Mouse (Mus musculus) hindbrain, postnatal 0 days (tissue): ENCODE results near the gene Lypla2. TPM values are rescaled to one million over a fixed set of nuclear protein-coding genes. Genes with fewer than 3 reads are reported as not detected.

Experiments used
- ATAC-seq: fragments of 200-750 bp; cut with Nextera tagmentation; 2 replicates; pipeline ENCODE4 v1.8.0; 2017; ENCODE audit warnings: mild to moderate bottlenecking, moderate TSS enrichment, moderate library complexity
- DNase-seq: peaks from one replicate; pipeline ENCODE4 v3.0.0-alpha.2; 2015; ENCODE audit warnings: low spot score
- H3K27ac ChIP-seq: fragments of 300-500 bp; sonication (generic); 2 replicates; pipeline ENCODE4 v1.5.1; 2014; ENCODE audit warnings: mild to moderate bottlenecking
- H3K27me3 ChIP-seq: fragments of 300-500 bp; sonication (generic); 2 replicates; pipeline ENCODE4 v1.6.1; 2014; ENCODE audit warnings: low read length, mixed read lengths; ENCODE audit not compliant: insufficient read depth
- H3K36me3 ChIP-seq: fragments of 300-500 bp; sonication (generic); 2 replicates; pipeline ENCODE4 v1.6.1; 2014; ENCODE audit warnings: low read length, mixed read lengths; ENCODE audit not compliant: insufficient read depth
- H3K4me1 ChIP-seq: fragments of 300-500 bp; sonication (generic); 2 replicates; pipeline ENCODE4 v1.6.1; 2014; ENCODE audit warnings: antibody characterized with exemption, low read length, mixed read lengths; ENCODE audit not compliant: insufficient read depth
- H3K4me2 ChIP-seq: fragments of 300-500 bp; sonication (generic); 2 replicates; pipeline ENCODE4 v1.6.1; 2014; ENCODE audit warnings: low read depth, mild to moderate bottlenecking, low read length, moderate library complexity, mixed read lengths
- H3K4me3 ChIP-seq: fragments of 300-500 bp; sonication (generic); 2 replicates; pipeline ENCODE4 v1.5.1; 2014; ENCODE audit warnings: low read length
- H3K9ac ChIP-seq: fragments of 300-500 bp; sonication (generic); replicated peaks from 2 replicates; pipeline ENCODE4 v1.6.1; 2014; ENCODE audit warnings: mild to moderate bottlenecking, low read length, moderate library complexity, mixed read lengths
- H3K9me3 ChIP-seq: fragments of 300-500 bp; sonication (generic); 2 replicates; pipeline ENCODE4 v1.6.1; 2016; ENCODE audit warnings: low read length, mixed read lengths
- CTCF ChIP-seq: IDR thresholded peaks from 2 replicates; pipeline ENCODE4 v1.5.1; 2016; ENCODE audit warnings: antibody characterized with exemption, control low read depth, low read depth
- WGBS: fragments of 180-500 bp; shearing (Covaris S2); extraction: QIAGEN DNeasy Blood & Tissue Kit; methylation state at CpG from one replicate; pipeline ENCODE4 v1.1.7; 2014; 5-methylcytosine and 5-hydroxymethylcytosine counted together
- polyA plus RNA-seq: library from polyadenylated mRNA; unstranded; fragments of >200 nt; fragmentation: Nextera tagmentation; extraction: Ambion mirVana; gene quantifications from 2 replicates; pipeline ENCODE4 v1.2.1, GENCODE M21; 2015
- total RNA-seq: library from RNA; depleted of rRNA; stranded (reverse); fragments of >200 nt; gene quantifications from 2 replicates; pipeline ENCODE4 v1.2.3, GENCODE M21; 2014

Gene Lypla2
- total and polyA plus RNA-seq, 2 experiments from 2014 or later, result 172 to 186 TPM

DNA sequence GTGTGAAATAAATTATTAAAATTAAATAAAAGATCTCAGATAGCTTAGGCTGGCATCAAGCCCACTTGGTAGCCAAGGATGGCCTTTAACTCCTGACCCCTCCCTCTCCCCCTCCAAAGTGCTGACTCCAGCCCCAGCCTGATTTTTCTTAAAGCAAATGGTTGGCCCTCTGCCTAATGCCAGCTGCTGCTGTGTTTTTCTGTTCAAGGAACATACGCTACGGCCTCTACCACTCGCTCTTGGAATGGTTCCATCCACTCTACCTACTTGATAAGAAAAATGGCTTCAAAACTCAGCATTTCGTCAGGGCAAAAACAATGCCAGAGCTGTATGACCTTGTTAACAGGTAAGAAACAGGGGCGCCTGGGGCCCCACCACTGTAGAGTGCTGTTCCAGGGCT lies 47.1 kb downstream of the Lypla2 start:
- TF ChIP-seq CTCF, result no peak
- Histone ChIP-seq H3K36me3 (peaks cover 7% of the 10 kb centered on the region; the same call in 1 of the 2 replicates), H3K27ac (no peak overlapping the region), H3K4me1 (peaks cover 5% of the 10 kb centered on the region; the same call in 1 of the 2 replicates), H3K27me3 (no peaks in the 10 kb centered on the region), H3K4me2 (no peak overlapping the region), H3K9ac (no peak overlapping the region), H3K9me3 (no peaks in the 10 kb centered on the region), H3K4me3 (no peak overlapping the region)
- ATAC-seq, result no peak
- WGBS, result 70% methylated on average over 5 of the region's 5 CpGs
- no peak for DNase-seq

DNA sequence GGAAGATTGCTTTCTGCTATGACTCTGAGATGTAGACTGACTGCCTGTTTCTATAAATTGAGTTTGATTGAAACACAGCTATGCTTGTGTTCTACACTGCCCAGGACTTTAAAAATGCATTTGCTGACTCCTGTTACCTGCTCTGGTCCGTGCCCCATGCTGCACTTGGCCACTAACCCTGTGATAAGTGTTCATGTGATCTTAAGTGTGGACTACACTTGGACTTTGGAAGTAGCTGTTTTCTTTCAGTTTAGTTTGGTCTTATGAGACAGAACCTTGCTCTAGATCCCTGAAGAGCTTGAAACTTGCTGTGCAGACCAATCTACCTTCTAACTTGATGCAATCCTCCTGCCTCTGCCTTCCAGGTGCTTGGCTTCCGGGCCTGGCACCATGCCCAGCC lies 48.0 kb downstream of the Lypla2 start:
- DNase-seq (no peak), ATAC-seq (no peak)
- Histone ChIP-seq H3K36me3 (peaks cover 7% of the 10 kb centered on the region; the same call in 1 of the 2 replicates), H3K27me3 (no peaks in the 10 kb centered on the region), H3K4me1 (peaks cover 5% of the 10 kb centered on the region; the same call in 1 of the 2 replicates), H3K27ac (no peak overlapping the region), H3K4me2 (no peak overlapping the region), H3K9ac (no peak overlapping the region), H3K9me3 (no peaks in the 10 kb centered on the region), H3K4me3 (no peak overlapping the region)
- no peak for TF ChIP-seq CTCF
- WGBS, result 85% methylated on average over 2 of the region's 2 CpGs

DNA sequence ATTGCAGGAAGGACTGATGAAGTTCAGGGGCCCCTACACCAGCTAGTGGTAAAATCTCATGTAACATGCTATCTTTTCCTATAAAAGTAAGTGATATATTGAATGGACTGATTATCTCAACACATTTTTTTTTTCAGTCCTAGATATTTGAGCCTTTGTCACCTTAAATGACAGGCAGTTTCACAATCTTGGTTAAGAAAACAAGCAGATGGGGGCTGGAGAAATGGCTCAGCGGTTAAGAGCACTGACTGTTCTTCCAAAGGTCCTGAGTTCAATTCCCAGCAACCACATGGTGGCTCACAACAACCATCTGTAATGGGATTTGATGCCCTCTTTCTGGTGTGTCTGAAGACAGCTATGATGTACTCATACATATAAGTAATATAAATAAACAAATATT lies 50.2 kb downstream of the Lypla2 start:
- H3K9me3 ChIP-seq, result no peaks in the 10 kb centered on the region
- no peak for DNase-seq
- H3K4me1 ChIP-seq, result peaks cover 5% of the 10 kb centered on the region; the same call in 1 of the 2 replicates
- ATAC-seq, result no peak
- H3K9ac ChIP-seq, result no peak overlapping the region
- H3K27me3 ChIP-seq, result no peaks in the 10 kb centered on the region
- H3K27ac ChIP-seq, result 0 out of 2 replicates have a peak overlapping the region, but pooled peaks have one; percentile 80
- H3K36me3 ChIP-seq, result peaks cover 7% of the 10 kb centered on the region; the same call in 1 of the 2 replicates
- WGBS, result 82% methylated on average over 1 of the region's 1 CpGs
- H3K4me3 ChIP-seq, result peak overlapping the region; percentile 51; the same call in 1 of the 2 replicates
- H3K4me2 ChIP-seq, result peak overlapping the region; percentile 88
- TF ChIP-seq CTCF, result no peak

- Histone ChIP-seq H3K27me3 (no peaks in the 10 kb centered on the region), H3K4me2 (peak overlapping the region; percentile 88), H3K9ac (peak overlapping the region; percentile 62), H3K4me1 (peaks cover 5% of the 10 kb centered on the region; the same call in 1 of the 2 replicates), H3K27ac (peak overlapping the region; percentile 80), H3K9me3 (no peaks in the 10 kb centered on the region), H3K36me3 (peaks cover 7% of the 10 kb centered on the region; the same call in 1 of the 2 replicates), H3K4me3 (peak overlapping the region; percentile 51)
- 3% methylated on average over 26 of the region's 26 CpGs for WGBS
- TF ChIP-seq CTCF, result no peak
- DNase-seq (peak; percentile 62), ATAC-seq (no peak)
Observed at GRCm38 (mm10) chr4:135921257-135922120, 50.9 kb downstream of the Lypla2 start.

DNA sequence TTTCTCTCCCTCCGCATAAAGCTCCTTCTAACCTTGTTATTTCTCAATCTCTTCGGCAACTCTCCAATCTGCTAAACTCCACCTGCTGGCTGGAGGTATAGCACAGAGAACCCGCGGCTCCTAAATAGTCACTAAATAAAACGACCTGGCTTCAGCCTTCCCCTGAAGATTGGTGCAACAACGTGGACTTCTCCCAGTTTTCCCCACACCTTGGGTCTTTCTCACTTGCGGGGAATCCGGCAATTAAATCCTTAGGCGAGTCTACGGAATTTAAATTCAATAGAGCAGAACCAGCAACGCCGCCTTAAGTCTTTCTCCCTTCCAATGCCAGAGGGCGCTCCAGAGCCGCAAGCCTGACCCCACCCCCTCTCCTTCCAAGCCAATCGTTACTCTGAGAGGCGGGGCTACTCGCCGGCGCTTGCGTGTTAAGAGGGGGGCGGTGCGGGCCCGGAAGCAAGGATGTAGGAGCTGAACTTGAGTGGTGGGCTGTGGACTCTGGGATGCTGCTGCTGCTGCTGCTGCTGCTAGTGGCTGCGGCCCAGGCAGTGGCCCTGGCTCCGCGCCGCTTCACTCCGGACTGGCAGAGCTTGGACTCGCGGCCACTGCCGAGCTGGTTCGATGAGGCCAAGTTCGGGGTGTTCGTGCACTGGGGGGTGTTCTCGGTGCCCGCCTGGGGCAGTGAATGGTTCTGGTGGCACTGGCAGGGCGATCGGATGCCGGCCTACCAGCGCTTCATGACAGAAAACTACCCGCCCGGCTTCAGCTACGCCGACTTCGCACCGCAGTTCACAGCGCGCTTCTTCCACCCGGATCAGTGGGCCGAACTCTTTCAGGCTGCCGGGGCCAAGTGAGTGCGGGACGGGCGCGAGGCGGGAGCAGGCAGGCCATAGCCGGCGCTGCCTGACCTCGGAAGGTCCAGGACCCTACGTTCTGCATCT lies 51.9 kb downstream of the Lypla2 start, which contains the start of gene Fuca1:
Gene Fuca1 (plus strand): TSS at position 432 of the 938 bp plus-strand sequence.
- DNase-seq, result peak; percentile 98
- H3K27ac ChIP-seq, result peak within 1 kb of the TSS; percentile 80
- no peaks in the 10 kb centered on the region for H3K9me3 ChIP-seq
- H3K9ac ChIP-seq, result peak within 1 kb of the TSS; percentile 62
- peaks cover 1% of the 10 kb centered on the region; the same call in 1 of the 2 replicates for H3K36me3 ChIP-seq
- H3K4me2 ChIP-seq, result peak within 1 kb of the TSS; percentile 88
- WGBS, result 2% methylated on average over 60 of the region's 60 CpGs
- H3K4me1 ChIP-seq, result peaks cover 5% of the 10 kb centered on the region; the same call in 1 of the 2 replicates
- no peaks in the 10 kb centered on the region for H3K27me3 ChIP-seq
- TF ChIP-seq CTCF, result peak; percentile 76
- peak within 1 kb of the TSS; percentile 51 for H3K4me3 ChIP-seq
- peak; percentile 99 for ATAC-seq

GRCm38 (mm10) chr4:135919280-135919639 lies 53.2 kb downstream of the Lypla2 start:
- Histone ChIP-seq H3K4me3 (no peak overlapping the region), H3K27me3 (no peaks in the 10 kb centered on the region), H3K4me1 (peaks cover 5% of the 10 kb centered on the region; the same call in 1 of the 2 replicates), H3K9ac (no peak overlapping the region), H3K27ac (no peak overlapping the region), H3K36me3 (no peaks in the 10 kb centered on the region), H3K4me2 (no peak overlapping the region), H3K9me3 (no peaks in the 10 kb centered on the region)
- 93% methylated on average over 3 of the region's 3 CpGs for WGBS
- ATAC-seq (no peak), DNase-seq (no peak)
- no peak for TF ChIP-seq CTCF
